ENCODE assay signal across 8 mouse cellular contexts in genomic region chr6:54162786-54163185, GRCm38 (mm10).
DNase-seq lines count a peak whose midpoint lies in the region; ATAC-seq and TF ChIP-seq lines count a peak whose summit lies in the region.

No protein-coding gene starts in this region.

- no peaks in the 10 kb centered on the region for H3K27me3 ChIP-seq in liver, embryonic 11.5 days (replicated peaks; ENCODE audit: control insufficient read depth, insufficient read depth, low read length)
- no peaks in the 10 kb centered on the region for H3K27me3 ChIP-seq in forebrain, postnatal 0 days (ENCODE audit: insufficient read depth, low read length)

- peaks cover 20% of the 10 kb centered on the region for H3K4me1 ChIP-seq in liver, embryonic 11.5 days (replicated peaks; ENCODE audit: control insufficient read depth, insufficient read depth, low read length)
- H3K4me1 ChIP-seq in lung, adult 2 months (ENCODE audit: control insufficient read depth, insufficient read depth, low read length): no peaks in the 10 kb centered on the region; the same call in none of the 2 replicates
- H3K4me1 ChIP-seq in forebrain, postnatal 0 days (ENCODE audit: insufficient read depth): no peaks in the 10 kb centered on the region

- no peak overlapping the region for H3K9ac ChIP-seq in liver, embryonic 11.5 days (ENCODE audit: low read depth, low read length)
- no peak overlapping the region for H3K9ac ChIP-seq in forebrain, postnatal 0 days

- no peaks in the 10 kb centered on the region for H3K9me3 ChIP-seq in liver, embryonic 11.5 days (ENCODE audit: control insufficient read depth, low read length)
- H3K9me3 ChIP-seq in forebrain, postnatal 0 days (ENCODE audit: low read length): no peaks in the 10 kb centered on the region

- peak; percentile 26 to 33 for DNase-seq in adrenal gland, adult (ENCODE audit: inconsistent age in 2 of 2, low spot score in 1 of 2)
- no peak for DNase-seq in adrenal gland, postnatal 10 days
- DNase-seq in liver: peak; percentile 52
- DNase-seq in liver, embryonic 11.5 days (ENCODE audit: low spot score): no peak
- DNase-seq in lung, adult 2 months: peak; percentile 15
- peak; percentile 78 to 84 for DNase-seq in spleen, postnatal 36 days (ENCODE audit: low spot score in 2 of 2)
- DNase-seq in MN1 (ENCODE audit: low spot score): no peak
- no peak for DNase-seq in forebrain, postnatal 0 days

- no peak overlapping the region for H3K4me2 ChIP-seq in liver, embryonic 11.5 days
- H3K4me2 ChIP-seq in forebrain, postnatal 0 days (ENCODE audit: low read depth): no peak overlapping the region

- H3K27ac ChIP-seq in liver, embryonic 11.5 days (ENCODE audit: low read depth, low read length): no peak overlapping the region
- H3K27ac ChIP-seq in forebrain, postnatal 0 days (ENCODE audit: low read depth, low read length): no peak overlapping the region

- 53% methylated on average over 9 of the region's 9 CpGs for WGBS in liver, embryonic 11.5 days
- WGBS in lung, adult 2 months: 57% methylated on average over 9 of the region's 9 CpGs
- 82% methylated on average over 9 of the region's 9 CpGs for WGBS in forebrain, postnatal 0 days

- no peak overlapping the region for H3K4me3 ChIP-seq in liver, embryonic 11.5 days (ENCODE audit: low read depth, low read length)
- H3K4me3 ChIP-seq in lung, adult 2 months (replicated peaks; ENCODE audit: extremely low read depth, low read depth, low read length): no peak overlapping the region
- no peak overlapping the region for H3K4me3 ChIP-seq in forebrain, postnatal 0 days (ENCODE audit: low read depth, low read length)

- no peak for ATAC-seq in liver, embryonic 11.5 days (replicated peaks; ENCODE audit: low FRiP score)
- ATAC-seq in forebrain, postnatal 0 days: no peak

- TF ChIP-seq CTCF in lung, adult 2 months (IDR thresholded peaks at IDR 0.05; ENCODE audit: insufficient read depth, low read length): no peak
- no peak for TF ChIP-seq CTCF in forebrain, postnatal 0 days (IDR thresholded peaks at IDR 0.05; ENCODE audit: low read depth)

- no peaks in the 10 kb centered on the region for H3K36me3 ChIP-seq in liver, embryonic 11.5 days (ENCODE audit: control insufficient read depth, insufficient read depth, low read length)
- no peaks in the 10 kb centered on the region for H3K36me3 ChIP-seq in forebrain, postnatal 0 days (ENCODE audit: insufficient read depth)

- TF ChIP-seq POLR2A in lung, adult 2 months (IDR thresholded peaks at IDR 0.05; ENCODE audit: borderline replicate concordance, extremely low read depth, low read depth, low read length): no peak

Comparison
In these comparisons a context has a peak if more than half of its experiments do, and no peak if none do; other contexts are left out.
1. DNase-seq: peak in adrenal gland, adult (2 of 2), liver (single experiment), lung, adult 2 months (single experiment) and spleen, postnatal 36 days (2 of 2); none in adrenal gland, postnatal 10 days (single experiment), liver, embryonic 11.5 days (single experiment), MN1 (single experiment) and forebrain, postnatal 0 days (single experiment).